Mouse (Mus musculus) hindbrain, embryonic 12.5 days (tissue): ENCODE results near the gene Pxmp4. TPM values are rescaled to one million over a fixed set of nuclear protein-coding genes. Genes with fewer than 3 reads are reported as not detected.

ENCODE experiments used
- ATAC-seq: fragments of 200-750 bp; cut with Nextera tagmentation; 2 replicates; pipeline ENCODE4 v1.8.0; 2017; ENCODE audit warnings: moderate TSS enrichment; ENCODE audit not compliant: low FRiP score
- H3K27ac ChIP-seq: fragments of 300-500 bp; sonication (generic); 2 replicates; pipeline ENCODE4 v1.5.1; 2016; ENCODE audit warnings: mild to moderate bottlenecking
- H3K27me3 ChIP-seq: fragments of 300-500 bp; sonication (generic); 2 replicates; pipeline ENCODE4 v1.6.1; 2016; ENCODE audit warnings: mild to moderate bottlenecking
- H3K36me3 ChIP-seq: fragments of 300-500 bp; sonication (generic); 2 replicates; pipeline ENCODE4 v1.6.1; 2016; ENCODE audit warnings: mild to moderate bottlenecking
- H3K4me1 ChIP-seq: fragments of 300-500 bp; sonication (generic); 2 replicates; pipeline ENCODE4 v1.6.1; 2016
- H3K4me2 ChIP-seq: fragments of 300-500 bp; sonication (generic); replicated peaks from 2 replicates; pipeline ENCODE4 v1.6.1; 2016; ENCODE audit warnings: mild to moderate bottlenecking
- H3K4me3 ChIP-seq: fragments of 300-500 bp; sonication (generic); 2 replicates; pipeline ENCODE4 v1.5.1; 2016; ENCODE audit warnings: mild to moderate bottlenecking
- H3K9ac ChIP-seq: fragments of 300-500 bp; sonication (generic); 2 replicates; pipeline ENCODE4 v1.6.1; 2016; ENCODE audit warnings: mild to moderate bottlenecking, moderate library complexity
- H3K9me3 ChIP-seq: fragments of 300-500 bp; sonication (generic); replicated peaks from 2 replicates; pipeline ENCODE4 v1.6.1; 2016; ENCODE audit warnings: mild to moderate bottlenecking
- WGBS: fragments of 180-500 bp; shearing (Covaris S2); methylation state at CpG from one replicate; pipeline ENCODE4 v1.1.7; 2016; 5-methylcytosine and 5-hydroxymethylcytosine counted together
- polyA plus RNA-seq: library from polyadenylated mRNA; unstranded; fragments of >200 nt; fragmentation: Nextera tagmentation; extraction: Ambion mirVana; gene quantifications from 2 replicates; pipeline ENCODE4 v1.2.1, GENCODE M21; 2016

Gene Pxmp4
- polyA plus RNA-seq, 1 experiment from 2014 or later, result 14.1 TPM

- Histone ChIP-seq H3K9ac (peak overlapping the region; percentile 77), H3K4me1 (peaks cover 52% of the 10 kb centered on the region), H3K27me3 (no peaks in the 10 kb centered on the region), H3K27ac (peak overlapping the region; percentile 89), H3K4me2 (peak overlapping the region; percentile 93), H3K36me3 (peaks cover 12% of the 10 kb centered on the region), H3K9me3 (no peaks in the 10 kb centered on the region), H3K4me3 (peak overlapping the region; percentile 94)
- WGBS, result 70% methylated on average over 2 of the region's 2 CpGs
- ATAC-seq, result no peak
Measured at GRCm38 (mm10) chr2:154567766-154568165, 35.7 kb downstream of the Pxmp4 start.

- H3K27me3 ChIP-seq, result no peaks in the 10 kb centered on the region
- H3K36me3 ChIP-seq, result peaks cover 15% of the 10 kb centered on the region
- peaks cover 46% of the 10 kb centered on the region for H3K4me1 ChIP-seq
- no peak overlapping the region for H3K4me3 ChIP-seq
- peak overlapping the region; percentile 49; the same call in 1 of the 2 replicates for H3K27ac ChIP-seq
- peak overlapping the region; percentile 27 for H3K4me2 ChIP-seq
- H3K9ac ChIP-seq, result peak overlapping the region; percentile 23; the same call in 1 of the 2 replicates
- H3K9me3 ChIP-seq, result no peaks in the 10 kb centered on the region
- WGBS, result 47% methylated on average over 8 of the region's 8 CpGs
- ATAC-seq, result no peak
Measured at GRCm38 (mm10) chr2:154566641-154567040, 36.9 kb downstream of the Pxmp4 start.

DNA sequence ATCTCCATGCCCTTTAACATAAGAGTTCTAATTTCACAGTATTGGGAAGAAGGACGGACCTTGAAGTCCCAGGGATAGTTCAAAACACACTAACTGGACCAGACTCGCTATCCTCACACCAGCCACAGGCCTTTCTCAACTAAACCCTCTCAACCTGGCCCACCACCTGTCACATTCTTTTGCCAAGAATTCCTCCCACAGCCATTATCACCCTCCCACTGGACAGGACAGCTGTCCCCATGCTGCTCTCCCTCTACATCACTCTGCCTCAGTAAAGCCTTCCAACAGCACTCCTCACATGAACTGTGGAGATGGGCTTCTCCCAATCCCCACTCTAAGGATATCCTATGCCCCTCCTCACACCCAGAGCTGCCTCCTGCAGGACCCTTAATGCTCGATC lies 37.9 kb downstream of the Pxmp4 start:
- Histone ChIP-seq H3K9me3 (no peaks in the 10 kb centered on the region), H3K4me3 (no peak overlapping the region), H3K27me3 (no peaks in the 10 kb centered on the region), H3K27ac (peak overlapping the region; percentile 49; the same call in 1 of the 2 replicates), H3K36me3 (peaks cover 21% of the 10 kb centered on the region), H3K4me1 (peaks cover 45% of the 10 kb centered on the region), H3K4me2 (no peak overlapping the region; the same call in 1 of the 2 replicates), H3K9ac (no peak overlapping the region)
- 79% methylated on average over 3 of the region's 3 CpGs for WGBS
- ATAC-seq, result no peak

GRCm38 (mm10) chr2:154563612-154564170 lies 39.8 kb downstream of the Pxmp4 start:
- H3K4me2 ChIP-seq, result no peak overlapping the region
- no peak overlapping the region for H3K4me3 ChIP-seq
- H3K27me3 ChIP-seq, result no peaks in the 10 kb centered on the region
- H3K9me3 ChIP-seq, result no peaks in the 10 kb centered on the region
- no peak overlapping the region for H3K9ac ChIP-seq
- peaks cover 46% of the 10 kb centered on the region for H3K4me1 ChIP-seq
- WGBS, result 93% methylated on average over 22 of the region's 22 CpGs
- no peak overlapping the region for H3K27ac ChIP-seq
- H3K36me3 ChIP-seq, result peaks cover 23% of the 10 kb centered on the region
- no peak for ATAC-seq

DNA sequence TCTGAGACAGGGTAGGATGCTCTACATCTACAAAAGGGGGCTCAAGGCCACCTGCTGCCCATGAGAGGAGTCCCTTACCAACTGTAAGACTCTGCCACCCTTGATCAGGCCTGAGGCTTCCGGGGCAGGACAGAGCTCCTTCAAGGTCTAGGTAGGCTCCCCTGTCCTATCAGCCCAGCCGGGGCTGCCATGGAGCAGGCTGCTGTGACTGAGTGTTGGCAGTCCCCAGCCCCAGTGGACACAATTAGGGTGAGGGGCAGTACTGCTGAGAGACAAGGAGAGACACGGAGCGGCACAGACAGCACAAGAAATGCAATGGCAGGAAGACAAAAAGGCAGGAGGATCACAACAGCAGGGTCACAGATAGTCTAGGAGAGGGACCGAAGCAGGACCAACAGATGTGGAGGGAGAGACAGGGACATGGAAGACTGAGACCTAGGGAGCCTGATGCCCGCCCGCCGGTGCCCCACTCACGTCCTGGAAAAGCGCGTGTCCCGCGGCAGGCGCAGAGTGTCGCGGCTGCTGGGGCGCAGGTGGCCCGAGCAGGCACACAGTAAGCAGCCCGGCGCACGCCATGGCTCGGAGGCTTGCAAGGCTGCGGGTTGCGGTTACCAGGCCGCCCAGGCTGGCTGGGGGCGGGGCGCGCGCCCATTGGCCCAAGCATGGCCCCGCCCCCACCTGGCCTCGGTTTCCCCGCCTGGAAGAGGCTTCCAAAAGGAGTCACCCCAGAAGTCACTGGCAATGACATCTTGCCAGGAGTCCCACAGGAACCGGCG lies 45.1 kb downstream of the Pxmp4 start, which contains the start of gene Necab3:
Necab3 (minus strand) TSS at position 627 of the 776 bp plus-strand sequence.
- H3K4me2 ChIP-seq, result peak within 1 kb of the TSS; percentile 61
- ATAC-seq, result peak; percentile 83
- H3K36me3 ChIP-seq, result peaks cover 21% of the 10 kb centered on the region
- peaks cover 27% of the 10 kb centered on the region for H3K4me1 ChIP-seq
- peak within 1 kb of the TSS; percentile 59 for H3K9ac ChIP-seq
- peak within 1 kb of the TSS; percentile 34 for H3K4me3 ChIP-seq
- 0 out of 2 replicates have a peak, but pooled peaks cover 1% of the 10 kb centered on the region for H3K27me3 ChIP-seq
- WGBS, result 3% methylated on average over 34 of the region's 34 CpGs
- no peaks in the 10 kb centered on the region for H3K9me3 ChIP-seq
- peak within 1 kb of the TSS; percentile 71 for H3K27ac ChIP-seq

GRCm38 (mm10) chr2:154557184-154557832 lies 46.2 kb downstream of the Pxmp4 start:
- Histone ChIP-seq H3K27me3 (peaks cover 5% of the 10 kb centered on the region), H3K9ac (peak overlapping the region; percentile 37; the same call in 1 of the 2 replicates), H3K9me3 (no peaks in the 10 kb centered on the region), H3K4me1 (peaks cover 33% of the 10 kb centered on the region), H3K4me3 (no peak overlapping the region), H3K4me2 (peak overlapping the region; percentile 61), H3K27ac (no peak overlapping the region), H3K36me3 (peaks cover 12% of the 10 kb centered on the region; the same call in 1 of the 2 replicates)
- ATAC-seq, result no peak
- WGBS, result 60% methylated on average over 5 of the region's 5 CpGs

DNA sequence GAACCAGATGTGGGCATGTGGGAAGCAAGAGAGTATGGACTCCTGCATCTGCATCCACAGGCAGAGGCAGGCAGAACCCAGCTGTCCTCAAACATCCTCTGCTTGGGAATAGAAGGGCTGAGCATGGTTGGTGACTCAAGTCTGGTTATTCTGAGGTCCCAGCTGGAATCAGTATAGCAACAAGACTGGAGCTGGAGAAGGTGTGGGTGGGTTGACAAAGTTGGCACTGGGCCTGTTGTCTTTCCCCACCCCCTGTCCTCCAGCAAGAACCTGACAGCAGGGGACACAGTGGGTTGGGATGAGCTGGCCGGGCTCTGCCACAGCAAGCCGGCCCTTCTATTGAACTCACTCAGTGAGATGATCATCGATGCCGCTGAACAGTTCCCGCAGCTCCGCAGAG lies 48.3 kb downstream of the Pxmp4 start:
- H3K27ac ChIP-seq, result no peak overlapping the region
- no peak overlapping the region for H3K4me2 ChIP-seq
- 86% methylated on average over 6 of the region's 6 CpGs for WGBS
- ATAC-seq, result no peak
- no peak overlapping the region for H3K4me3 ChIP-seq
- H3K27me3 ChIP-seq, result peaks cover 26% of the 10 kb centered on the region
- H3K9ac ChIP-seq, result no peak overlapping the region
- H3K4me1 ChIP-seq, result peaks cover 39% of the 10 kb centered on the region
- H3K9me3 ChIP-seq, result no peaks in the 10 kb centered on the region
- 0 out of 2 replicates have a peak, but pooled peaks cover 3% of the 10 kb centered on the region for H3K36me3 ChIP-seq

GRCm38 (mm10) chr2:154552424-154552907 lies 51.0 kb downstream of the Pxmp4 start:
- ATAC-seq, result peak; percentile 28
- H3K27me3 ChIP-seq, result peaks cover 27% of the 10 kb centered on the region
- 0 out of 2 replicates have a peak, but pooled peaks cover 3% of the 10 kb centered on the region for H3K36me3 ChIP-seq
- H3K9ac ChIP-seq, result peak overlapping the region; percentile 29; the same call in 1 of the 2 replicates
- peak overlapping the region; percentile 7; the same call in 1 of the 2 replicates for H3K4me3 ChIP-seq
- 31% methylated on average over 27 of the region's 27 CpGs for WGBS
- H3K9me3 ChIP-seq, result no peaks in the 10 kb centered on the region
- H3K27ac ChIP-seq, result 0 out of 2 replicates have a peak overlapping the region, but pooled peaks have one; percentile 24
- peaks cover 29% of the 10 kb centered on the region for H3K4me1 ChIP-seq
- peak overlapping the region; percentile 38 for H3K4me2 ChIP-seq

- H3K4me2 ChIP-seq, result peak overlapping the region; percentile 38
- H3K9ac ChIP-seq, result peak overlapping the region; percentile 29; the same call in 1 of the 2 replicates
- peaks cover 23% of the 10 kb centered on the region for H3K4me1 ChIP-seq
- H3K4me3 ChIP-seq, result no peak overlapping the region
- peaks cover 27% of the 10 kb centered on the region for H3K27me3 ChIP-seq
- H3K36me3 ChIP-seq, result 0 out of 2 replicates have a peak, but pooled peaks cover 3% of the 10 kb centered on the region
- 39% methylated on average over 21 of the region's 21 CpGs for WGBS
- H3K9me3 ChIP-seq, result no peaks in the 10 kb centered on the region
- 0 out of 2 replicates have a peak overlapping the region, but pooled peaks have one; percentile 24 for H3K27ac ChIP-seq
- ATAC-seq, result peak; percentile 1; the same call in 1 of the 2 replicates
Measured at GRCm38 (mm10) chr2:154551927-154552326, 51.6 kb downstream of the Pxmp4 start.

- peaks cover 27% of the 10 kb centered on the region for H3K27me3 ChIP-seq
- H3K27ac ChIP-seq, result 0 out of 2 replicates have a peak within 1 kb of the TSS, but pooled peaks have one; percentile 24
- peaks cover 23% of the 10 kb centered on the region for H3K4me1 ChIP-seq
- H3K4me2 ChIP-seq, result peak within 1 kb of the TSS; percentile 38
- 88% methylated on average over 4 of the region's 4 CpGs for WGBS
- peak within 1 kb of the TSS; percentile 29; the same call in 1 of the 2 replicates for H3K9ac ChIP-seq
- ATAC-seq, result no peak
- 0 out of 2 replicates have a peak, but pooled peaks cover 3% of the 10 kb centered on the region for H3K36me3 ChIP-seq
- H3K4me3 ChIP-seq, result peak within 1 kb of the TSS; percentile 7; the same call in 1 of the 2 replicates
- H3K9me3 ChIP-seq, result no peaks in the 10 kb centered on the region
Measured at GRCm38 (mm10) chr2:154551476-154551875, 52.0 kb downstream of the Pxmp4 start, which contains the start of gene Actl10. Actl10 (plus strand) TSS chr2:154551776.

- ATAC-seq, result no peak
- WGBS, result 84% methylated on average over 2 of the region's 2 CpGs
Measured at GRCm38 (mm10) chr2:154550937-154551336, 52.6 kb downstream of the Pxmp4 start.

More at GRCm38 (mm10) chr2:154550937-154551336, 52.6 kb downstream of the Pxmp4 start:
- H3K4me2 ChIP-seq, result no peak overlapping the region
- H3K4me1 ChIP-seq, result peaks cover 23% of the 10 kb centered on the region
- 0 out of 2 replicates have a peak, but pooled peaks cover 3% of the 10 kb centered on the region for H3K36me3 ChIP-seq
- no peaks in the 10 kb centered on the region for H3K9me3 ChIP-seq
- no peak overlapping the region for H3K4me3 ChIP-seq
- peaks cover 27% of the 10 kb centered on the region for H3K27me3 ChIP-seq
- H3K9ac ChIP-seq, result no peak overlapping the region
- no peak overlapping the region for H3K27ac ChIP-seq
